Mouse (Mus musculus) G1E (cell line): Measurements from ENCODE around the gene Mvp.

Experiments
- CTCF ChIP-seq: IDR thresholded peaks from 2 replicates; pipeline ENCODE4 v1.5.1; 2012; ENCODE audit warnings: low read depth, low read length, inconsistent platforms, mixed read lengths
- GATA1 ChIP-seq: IDR thresholded peaks from 2 replicates; pipeline ENCODE4 v1.6.1; 2012; ENCODE audit warnings: borderline replicate concordance, low read length, inconsistent platforms, mixed read lengths
- GATA2 ChIP-seq: IDR thresholded peaks from 2 replicates; pipeline ENCODE4 v1.6.1; 2012; ENCODE audit warnings: low read depth, low read length, inconsistent platforms, borderline replicate concordance
- POLR2AphosphoS5 ChIP-seq: IDR thresholded peaks from 2 replicates; pipeline ENCODE4 v1.6.1; 2012; ENCODE audit warnings: low read depth, low read length, inconsistent platforms; ENCODE audit not compliant: insufficient replicate concordance
- TAL1 ChIP-seq: conservative IDR thresholded peaks from 2 replicates; pipeline ENCODE4 v1.6.1; 2012; ENCODE audit warnings: low read depth, low read length, inconsistent platforms, mixed read lengths

- TF ChIP-seq GATA1 = no peak
- TF ChIP-seq CTCF = no peak
- TF ChIP-seq TAL1 = no peak
- TF ChIP-seq POLR2AphosphoS5 = no peak
- TF ChIP-seq GATA2 = no peak
Measured at GRCm38 (mm10) chr7:127016081-127016480, 1.7 kb upstream of the Mvp start.
